Mouse (Mus musculus): Measurements from ENCODE around the gene Zfp345. TPM values are rescaled to one million over a fixed set of nuclear protein-coding genes. Genes with fewer than 3 reads are reported as not detected.

The Zfp345 gene
- polyA plus RNA-seq, 1 experiment from 2014 or later = not detected

Other genes with a start within 250 kb of the Zfp345 start
- gene Gm21994, start 229.5 kb downstream of the Zfp345 start, polyA plus RNA-seq (2014; fragmentation: Nextera tagmentation; extraction: Ambion mirVana) = 3.1 and 3.6 TPM in 2 replicates
- not detected in 2 replicates for gene Gm14124, start 227.6 kb downstream of the Zfp345 start, polyA plus RNA-seq (2014; fragmentation: Nextera tagmentation; extraction: Ambion mirVana)
- 0.88 and 1.0 TPM in 2 replicates for gene Gm10130, start 161.4 kb downstream of the Zfp345 start, polyA plus RNA-seq (2014; fragmentation: Nextera tagmentation; extraction: Ambion mirVana)
- gene 3300002I08Rik, start 122.3 kb downstream of the Zfp345 start, polyA plus RNA-seq (2014; fragmentation: Nextera tagmentation; extraction: Ambion mirVana) = 12.9 and 14.4 TPM in 2 replicates
- gene Zfp442, start 33.6 kb downstream of the Zfp345 start, polyA plus RNA-seq (2014; fragmentation: Nextera tagmentation; extraction: Ambion mirVana) = 7.9 and 9.6 TPM in 2 replicates
- gene Cst7, start 85.3 kb upstream of the Zfp345 start, polyA plus RNA-seq (2014; fragmentation: Nextera tagmentation; extraction: Ambion mirVana) = 0.15 and 0.23 TPM in 2 replicates
- 40.3 and 42.6 TPM in 2 replicates for gene Apmap, start 123.5 kb upstream of the Zfp345 start, polyA plus RNA-seq (2014; fragmentation: Nextera tagmentation; extraction: Ambion mirVana)
- gene Acss1, start 183.4 kb upstream of the Zfp345 start, polyA plus RNA-seq (2014; fragmentation: Nextera tagmentation; extraction: Ambion mirVana) = 31.4 and 31.9 TPM in 2 replicates
- 1.1 and 1.9 TPM in 2 replicates for gene Vsx1, start 204.3 kb upstream of the Zfp345 start, polyA plus RNA-seq (2014; fragmentation: Nextera tagmentation; extraction: Ambion mirVana)

Data from hindbrain, embryonic 11.5 days (tissue).